Mouse (Mus musculus) gastrocnemius, adult 2 months (tissue): ENCODE results near the gene Rhno1. TPM values are rescaled to one million over a fixed set of nuclear protein-coding genes. Genes with fewer than 3 reads are reported as not detected.

Source experiments
- DNase-seq: peaks from one replicate; pipeline ENCODE4 v3.0.0; 2022
- H3K27ac ChIP-seq: fragments of 200-600 bp; 2 replicates; pipeline ENCODE4 v1.8.1; 2022; ENCODE audit warnings: mild to moderate bottlenecking
- H3K4me3 ChIP-seq: fragments of 200-600 bp; 2 replicates; pipeline ENCODE4 v1.8.1; 2022; ENCODE audit warnings: mild to moderate bottlenecking, moderate library complexity
- CTCF ChIP-seq: fragments of 200-600 bp; IDR thresholded peaks from 2 replicates; pipeline ENCODE4 v1.8.1; 2022; ENCODE audit warnings: antibody characterized with exemption, mild to moderate bottlenecking, moderate library complexity
- intact Hi-C: fragments of 180-260 bp; cut with DNase I; formaldehyde crosslinking; loops from one replicate; pipeline ENCODE4 v1.15.1; 2025
- long read RNA-seq, 2 experiments: library from polyadenylated mRNA; stranded (forward); transcript quantifications; one replicate each; pipeline ENCODE4 v2.0.0; 2021
- total RNA-seq, 2 experiments: library from RNA; stranded (reverse); gene quantifications; 2 replicates each; pipeline ENCODE4 v1.2.3; 2021

The Rhno1 gene
- 1 to 10 TPM; 5.0 to 6.0 TPM for total RNA-seq
- long read RNA-seq, experiment 1, partial matches to known transcripts: 0 of 2 reads
- long read RNA-seq, experiment 1, other reads (novel, unspliced or antisense): 0 of 2 reads
- long read RNA-seq, experiment 2, partial matches to known transcripts: 0 of 4 reads
- long read RNA-seq, experiment 2, other reads (novel, unspliced or antisense): 3 of 4 reads

DNA sequence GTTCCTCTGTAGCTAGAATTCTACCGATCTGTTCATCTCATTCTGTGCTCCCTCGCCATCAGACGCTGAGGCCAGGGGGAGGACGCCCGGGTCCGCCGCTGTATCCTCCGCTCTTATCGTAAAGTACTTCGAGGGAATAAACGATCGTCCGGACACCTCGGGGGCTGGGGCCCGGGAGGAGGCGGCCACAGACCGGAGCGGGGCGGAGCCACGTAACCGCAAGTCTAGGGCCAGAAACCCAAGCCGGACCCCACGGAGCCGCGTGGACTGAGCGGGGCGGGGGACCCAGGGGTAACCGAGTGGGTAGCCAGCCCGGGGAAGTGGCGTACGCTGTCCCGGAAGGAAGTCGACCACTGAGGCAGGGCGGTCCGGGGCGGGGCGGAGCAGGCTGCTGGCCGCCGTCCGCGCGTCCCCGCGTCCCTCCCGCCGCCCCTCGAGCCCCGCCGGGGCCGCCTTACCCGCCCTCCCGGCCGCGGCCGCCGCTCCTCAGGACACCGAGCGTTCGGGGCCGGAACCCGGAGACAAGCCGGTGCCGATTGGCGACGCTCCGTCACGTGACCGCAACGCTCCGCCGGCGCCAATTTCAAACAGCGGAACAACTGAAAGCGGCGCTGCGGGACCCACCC lies at the start of gene Rhno1, which contains the start of gene Foxm1:
TSS of gene Rhno1 (minus strand) at position 531 of the 626 bp plus-strand sequence.
TSS of gene Foxm1 (plus strand) at position 587 of the 626 bp plus-strand sequence.
- intact Hi-C loops: no loop called here
- peak within 1 kb of the TSS; percentile 95 for H3K4me3 ChIP-seq
- peak within 1 kb of the TSS; percentile 92 for H3K27ac ChIP-seq
- DNase-seq: peak; percentile 93
- TF ChIP-seq CTCF: no peak

DNA sequence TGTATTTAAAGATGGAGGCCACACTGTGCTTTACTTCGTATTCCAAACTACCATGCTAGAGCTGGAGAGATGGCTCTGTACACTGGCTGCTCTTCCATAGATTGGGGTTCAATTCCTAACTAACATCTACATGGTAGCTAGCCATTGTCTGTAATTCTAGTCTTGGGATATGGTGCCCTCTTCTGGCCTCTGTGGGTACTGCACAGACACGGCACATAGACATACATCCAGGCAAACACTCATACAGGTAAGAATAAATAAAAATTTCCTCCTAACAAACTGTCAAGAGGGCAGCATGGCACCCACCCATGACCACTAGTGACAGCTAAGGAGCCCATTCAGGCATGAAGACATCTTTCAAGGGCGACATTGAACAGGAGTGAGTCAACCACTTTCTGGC lies 48.4 kb upstream of the Rhno1 start:
- intact Hi-C loops: loop anchor here (2.0 to 5.0 kb wide), 3 partner anchors 30 to 184 kb away; no protein-coding TSS in a partner anchor
- DNase-seq: peak; percentile 77
- TF ChIP-seq CTCF: peak; percentile 99
- Histone ChIP-seq H3K27ac (no peak overlapping the region), H3K4me3 (no peak overlapping the region)

DNA sequence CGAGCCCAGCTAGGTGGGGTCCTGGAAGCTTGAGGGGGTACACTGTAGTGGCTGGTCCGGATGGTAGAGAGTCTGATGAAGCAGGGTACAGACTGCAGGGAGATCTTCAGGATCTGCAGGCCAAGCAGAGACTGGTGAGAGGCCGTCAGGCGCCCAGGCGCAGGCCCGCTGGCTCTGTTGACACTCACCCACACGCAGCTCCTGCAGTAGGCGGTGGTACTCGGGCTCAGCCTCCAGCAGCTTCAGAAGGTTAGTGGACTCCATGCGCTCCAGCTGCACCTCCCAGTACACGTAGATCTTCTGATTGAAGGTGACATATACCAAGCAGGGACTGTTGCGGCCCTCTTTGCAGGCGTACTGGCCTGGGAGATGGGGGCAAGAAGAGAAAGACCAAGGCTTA lies 47.6 kb upstream of the Rhno1 start:
- TF ChIP-seq CTCF: no peak
- intact Hi-C loops: loop anchor here (2.0 to 5.0 kb wide), 3 partner anchors 30 to 183 kb away; no protein-coding TSS in a partner anchor
- no peak overlapping the region for H3K27ac ChIP-seq
- no peak overlapping the region for H3K4me3 ChIP-seq
- no peak for DNase-seq

DNA sequence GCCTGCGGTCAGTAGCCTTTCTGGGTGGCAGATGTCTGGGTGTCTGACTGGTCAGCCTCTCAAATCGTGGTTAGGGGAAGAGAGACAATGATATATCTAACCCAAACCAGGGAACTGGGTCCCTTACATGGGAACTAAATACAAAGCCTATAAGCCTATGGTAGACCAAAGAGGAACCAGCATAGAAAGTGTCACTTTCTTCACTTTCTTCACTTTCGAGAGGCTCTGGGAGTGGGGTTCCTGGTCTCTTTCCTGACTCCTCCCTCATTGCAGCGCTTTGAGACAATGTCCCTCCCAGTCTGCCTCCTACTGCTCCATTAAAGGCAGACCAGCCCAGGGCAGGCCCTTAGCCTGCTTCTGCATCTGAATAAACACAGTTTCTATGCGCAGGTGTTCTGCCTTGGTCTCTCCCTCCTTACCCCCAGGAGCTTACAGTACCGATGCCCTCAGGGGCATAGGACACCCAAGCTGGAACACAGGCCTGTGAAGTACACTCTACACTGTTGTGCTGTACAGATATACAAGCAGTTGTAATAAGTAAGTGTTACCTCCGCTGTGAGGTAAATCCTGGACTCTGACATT lies 45.9 kb upstream of the Rhno1 start:
- H3K4me3 ChIP-seq: no peak overlapping the region
- DNase-seq: no peak
- intact Hi-C loops: no loop called here
- TF ChIP-seq CTCF: no peak
- H3K27ac ChIP-seq: no peak overlapping the region

DNA sequence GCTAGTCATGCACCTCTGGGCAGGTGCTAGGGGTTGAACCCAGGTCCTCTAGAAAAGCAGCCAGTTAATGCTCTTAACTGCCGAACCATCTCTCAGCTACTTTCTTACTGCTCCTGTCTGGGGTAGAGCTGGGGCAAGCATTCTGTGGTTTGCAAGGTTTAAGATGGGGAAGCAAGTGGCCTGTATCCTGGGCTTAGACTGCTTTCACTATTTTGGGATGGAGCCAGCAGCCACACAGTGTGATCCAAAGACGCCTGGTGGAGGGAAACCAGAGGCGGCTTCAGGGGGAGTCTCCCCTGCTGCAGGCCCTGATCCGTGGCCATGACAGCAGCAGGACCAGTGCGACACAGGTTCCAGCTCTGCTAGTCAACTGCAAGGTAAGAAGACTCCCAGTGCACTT lies 42.0 kb upstream of the Rhno1 start:
- no peak for TF ChIP-seq CTCF
- no peak for DNase-seq
- Histone ChIP-seq H3K4me3 (no peak overlapping the region), H3K27ac (no peak overlapping the region)
- intact Hi-C loops: no loop called here

DNA sequence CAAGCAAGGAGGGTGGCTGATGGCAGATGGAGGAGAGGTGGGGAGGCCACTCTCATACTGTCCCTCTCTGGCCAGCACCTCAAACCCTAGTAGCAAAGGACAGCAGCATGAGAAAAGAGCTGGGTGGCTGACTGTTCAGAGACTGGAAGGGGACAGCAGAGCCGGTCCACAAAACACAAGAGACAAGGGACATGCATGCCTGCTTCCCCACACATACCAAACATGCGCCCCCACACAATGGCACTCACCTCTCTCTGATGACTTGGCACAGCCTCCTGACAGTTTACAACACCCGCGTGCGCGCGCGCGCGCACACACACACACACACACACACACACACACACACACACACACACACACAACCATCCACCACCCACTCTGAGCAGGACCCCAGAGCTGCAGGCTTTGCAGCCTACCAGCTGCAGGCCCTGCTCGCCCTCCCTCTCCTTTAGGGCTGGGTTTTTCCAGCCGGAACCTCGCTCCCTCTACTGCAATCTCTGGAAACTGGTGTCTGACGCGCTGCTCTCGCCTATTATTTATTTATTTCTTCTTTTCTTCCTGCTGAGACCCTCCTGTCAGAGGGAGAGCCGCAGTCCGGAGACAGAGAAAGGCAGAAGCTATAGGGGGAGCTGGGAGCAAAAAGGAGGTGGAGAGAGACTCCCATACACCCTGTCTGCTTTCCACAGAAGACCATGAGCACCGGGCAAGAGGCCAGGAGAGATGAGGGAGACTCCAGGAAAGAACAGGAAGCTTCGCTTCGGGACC lies 36.9 kb upstream of the Rhno1 start:
- Histone ChIP-seq H3K4me3 (peak overlapping the region; percentile 44), H3K27ac (peak overlapping the region; percentile 70)
- TF ChIP-seq CTCF: no peak
- intact Hi-C loops: no loop called here
- DNase-seq: peak; percentile 37

DNA sequence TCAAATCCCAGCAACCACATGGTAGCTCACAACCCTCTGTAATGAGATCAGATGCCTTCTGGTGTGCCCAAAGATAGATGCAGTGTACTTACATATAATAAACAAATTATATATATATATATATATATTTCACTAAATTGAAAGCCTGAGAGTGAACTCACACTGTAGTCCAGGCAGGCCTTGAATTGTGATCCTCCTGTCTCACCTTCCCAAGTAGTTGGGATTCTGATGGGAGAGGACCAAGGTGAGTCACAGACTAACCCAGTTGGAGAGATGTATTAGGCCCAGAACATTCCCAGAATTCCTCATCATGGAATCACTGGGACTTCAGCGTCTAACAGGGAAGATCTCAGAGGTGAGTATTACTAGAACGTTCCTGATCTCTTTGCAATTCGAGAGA lies 36.3 kb upstream of the Rhno1 start, which contains the start of gene Nrip2:
TSS of gene Nrip2 (plus strand) at position 301 of the 400 bp plus-strand sequence.
- Histone ChIP-seq H3K27ac (peak within 1 kb of the TSS; percentile 70), H3K4me3 (peak within 1 kb of the TSS; percentile 44)
- intact Hi-C loops: no loop called here

DNA sequence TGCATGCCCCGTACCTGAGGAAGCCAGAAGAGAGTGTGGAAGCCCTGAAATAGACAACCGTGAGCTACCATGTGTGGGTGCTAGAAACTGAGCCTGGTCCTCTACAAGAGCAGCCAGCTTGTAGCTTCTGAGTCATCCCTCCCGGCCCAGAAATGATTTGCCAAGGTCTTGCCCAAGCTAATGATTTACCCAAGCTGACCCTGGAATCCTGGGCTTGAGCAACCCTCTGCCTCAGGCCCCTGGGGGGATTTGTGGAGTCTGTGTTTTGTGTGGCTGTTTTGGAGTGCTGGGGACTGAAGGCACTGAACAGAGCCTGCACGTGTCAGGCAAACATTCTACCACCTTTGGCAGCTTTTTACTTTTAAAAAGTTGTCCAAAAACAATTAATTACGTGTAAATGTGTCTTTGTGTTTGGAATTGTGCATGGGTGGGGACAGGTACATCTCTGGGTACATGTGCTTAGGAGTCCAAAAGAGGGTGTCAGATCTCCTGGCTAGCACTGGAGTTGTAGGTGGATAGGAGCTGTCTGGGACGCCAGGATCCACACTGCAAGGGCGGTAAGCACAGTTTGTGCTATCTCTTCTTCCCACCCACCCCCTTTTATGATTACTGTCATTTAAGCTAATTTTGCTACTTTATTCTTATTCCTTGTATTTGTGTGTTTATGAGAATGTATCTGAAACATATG lies 35.0 kb upstream of the Rhno1 start:
- Histone ChIP-seq H3K27ac (no peak overlapping the region), H3K4me3 (no peak overlapping the region)
- intact Hi-C loops: no loop called here
- no peak for TF ChIP-seq CTCF
- DNase-seq: no peak

More for the DNA sequence above, 36.3 kb upstream of the Rhno1 start, which contains the start of gene Nrip2:
- TF ChIP-seq CTCF: no peak
- no peak for DNase-seq

DNA sequence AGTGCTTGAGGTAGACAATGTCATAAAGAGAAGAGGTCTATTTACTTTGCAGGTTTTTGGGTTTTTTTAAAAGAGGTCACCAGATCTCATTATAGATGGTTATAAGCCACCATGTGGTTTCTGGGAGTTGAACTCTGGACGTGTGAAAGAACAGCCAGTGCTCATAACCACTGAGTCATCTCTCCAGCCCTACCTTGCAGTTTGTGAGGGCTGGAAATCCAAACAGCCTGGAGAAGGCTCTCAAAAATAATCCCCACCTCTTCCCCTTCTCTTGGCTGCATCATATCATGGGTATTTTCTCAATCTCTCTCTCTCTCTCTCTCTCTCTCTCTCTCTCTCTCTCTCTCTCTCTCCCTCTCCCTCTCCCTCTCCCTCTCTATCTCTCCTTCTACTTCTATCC lies 28.0 kb upstream of the Rhno1 start:
- Histone ChIP-seq H3K4me3 (no peak overlapping the region), H3K27ac (no peak overlapping the region)
- no peak for TF ChIP-seq CTCF
- intact Hi-C loops: no loop called here
- DNase-seq: no peak

DNA sequence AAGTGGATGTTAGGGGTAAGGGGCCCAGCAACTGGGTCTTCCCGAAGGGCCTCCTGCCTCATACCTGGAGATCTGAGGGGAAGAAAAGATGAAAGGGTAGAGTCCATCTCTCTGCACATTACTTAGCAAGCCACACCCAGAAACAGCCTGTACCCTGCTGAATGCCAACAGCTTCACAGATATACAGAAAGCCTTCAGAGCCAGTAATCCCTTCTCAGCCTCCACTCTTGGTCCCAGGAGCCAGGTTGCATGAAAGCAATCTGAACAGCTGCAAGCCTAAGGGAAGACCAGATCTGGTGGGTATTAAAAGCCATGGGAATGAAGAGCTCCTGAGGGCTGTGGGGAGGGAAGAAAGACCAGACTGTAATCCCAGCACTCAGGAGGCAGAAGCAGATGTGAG lies 26.5 kb upstream of the Rhno1 start:
- no peak for DNase-seq
- no peak for TF ChIP-seq CTCF
- intact Hi-C loops: no loop called here
- no peak overlapping the region for H3K4me3 ChIP-seq
- H3K27ac ChIP-seq: no peak overlapping the region

DNA sequence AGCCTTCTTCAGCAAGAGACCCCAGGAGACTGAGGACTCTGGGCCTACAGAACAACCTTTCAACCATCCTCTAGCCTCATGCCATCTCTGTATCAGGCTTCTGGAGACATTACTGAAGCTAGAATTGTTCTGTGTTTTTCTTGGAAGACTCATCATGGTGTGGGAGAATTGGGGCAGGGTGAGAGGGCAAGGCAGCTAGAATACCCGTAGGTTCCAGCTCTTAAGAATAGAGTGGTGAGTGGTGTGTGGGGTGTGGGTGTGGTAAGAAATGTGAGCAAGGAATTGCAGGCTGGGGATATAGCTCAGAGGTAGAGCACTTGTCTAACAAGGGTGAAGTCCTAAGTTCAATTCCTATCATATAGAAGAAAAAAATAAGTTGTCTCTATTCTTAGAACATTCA lies 22.3 kb upstream of the Rhno1 start:
- no peak for DNase-seq
- no peak overlapping the region for H3K27ac ChIP-seq
- no peak for TF ChIP-seq CTCF
- H3K4me3 ChIP-seq: no peak overlapping the region
- intact Hi-C loops: no loop called here

DNA sequence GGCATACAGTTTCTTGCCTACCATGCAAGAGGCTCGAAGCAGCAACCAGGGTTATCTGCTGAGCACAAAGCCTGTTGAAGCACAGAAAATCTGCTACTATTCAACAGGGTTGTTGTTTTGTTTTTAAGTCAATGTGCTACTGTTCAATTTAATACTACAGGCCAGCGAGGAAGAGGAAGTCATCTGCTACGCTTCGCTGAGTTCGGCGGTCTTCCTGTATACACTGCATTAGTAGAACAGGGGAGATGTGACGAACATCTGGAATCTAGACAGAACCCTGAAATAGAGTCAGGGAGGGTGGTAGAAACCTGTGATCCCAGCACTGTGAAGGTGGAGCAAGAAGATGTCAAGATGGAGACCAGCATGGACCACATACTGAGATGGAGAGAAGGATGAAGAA lies 21.0 kb upstream of the Rhno1 start:
- no peak for TF ChIP-seq CTCF
- DNase-seq: no peak
- no peak overlapping the region for H3K4me3 ChIP-seq
- no peak overlapping the region for H3K27ac ChIP-seq
- intact Hi-C loops: no loop called here
